Mouse (Mus musculus): ENCODE data around the gene Tmub2.

Tmub2 gene

DNA sequence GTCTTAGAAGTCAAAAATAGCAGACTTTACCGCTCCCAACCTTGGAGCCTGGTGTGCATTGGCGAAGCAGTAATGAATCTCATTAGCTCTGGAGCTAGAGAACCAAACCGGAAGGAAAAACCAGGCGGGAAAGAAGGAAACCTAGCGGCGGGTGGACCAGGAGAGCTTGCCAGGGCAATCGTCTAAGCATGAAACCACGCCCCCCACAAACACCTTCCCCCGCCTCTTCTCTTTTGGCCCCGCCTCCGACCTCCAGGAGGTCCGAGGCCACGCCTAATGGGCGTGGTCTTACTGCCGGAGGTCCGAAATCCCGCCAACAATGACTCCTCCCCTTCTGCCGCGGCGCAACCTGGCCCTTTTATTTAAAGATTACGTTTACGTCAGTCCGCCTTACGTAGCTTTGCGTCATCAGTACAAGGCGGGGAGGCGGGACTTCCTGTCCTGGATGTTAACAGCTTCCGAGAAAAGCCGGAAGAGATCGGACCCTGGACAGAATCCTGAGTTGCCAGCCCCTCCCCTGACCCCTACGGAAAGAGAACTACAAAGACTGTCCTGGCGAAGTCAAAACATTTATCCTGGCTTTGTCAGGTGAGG lies at the start of gene Tmub2:
Gene Tmub2, plus strand, starts transcription at position 431 of the 594 bp plus-strand sequence.
- DNase-seq = peak; percentile 98

DNA sequence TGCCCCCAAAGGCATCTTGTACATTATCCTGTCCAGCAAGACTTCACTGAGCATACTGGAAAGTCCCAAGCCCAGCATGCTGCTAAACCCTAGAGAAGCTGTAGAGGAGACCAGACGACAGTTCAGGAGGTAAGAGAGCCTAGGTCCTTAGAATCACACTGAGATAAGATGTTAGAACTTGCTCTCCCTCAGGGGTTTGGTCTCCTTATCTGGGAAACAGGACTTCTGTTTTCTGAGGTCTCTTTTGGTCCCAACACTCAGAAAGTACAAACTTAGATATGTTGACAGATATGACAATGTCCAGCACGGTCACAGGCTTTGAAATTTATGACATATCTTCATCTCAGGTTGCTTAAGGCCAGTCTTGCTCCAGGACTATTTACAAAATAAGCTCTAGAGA lies 48.7 kb upstream of the Tmub2 start:
- no peak for DNase-seq

DNA sequence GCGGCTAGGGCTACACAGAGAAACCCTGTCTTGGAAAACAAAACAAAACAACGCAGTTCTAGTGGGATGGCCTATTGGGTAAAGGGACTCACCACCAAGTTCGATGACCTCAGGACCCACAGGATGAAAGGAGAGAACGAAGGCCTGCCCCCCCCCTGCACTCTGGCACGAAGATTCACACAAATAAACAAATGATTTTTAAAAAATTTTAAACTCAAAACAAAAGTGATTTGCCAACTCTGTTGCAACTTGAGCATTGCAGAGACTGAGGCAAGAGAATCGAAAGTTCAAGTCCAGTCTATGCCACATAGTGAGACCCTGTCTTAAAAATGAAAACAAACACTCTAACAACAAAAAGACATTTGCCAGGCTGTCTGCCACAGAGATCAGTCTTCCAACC lies 44.1 kb upstream of the Tmub2 start:
- DNase-seq = no peak

DNA sequence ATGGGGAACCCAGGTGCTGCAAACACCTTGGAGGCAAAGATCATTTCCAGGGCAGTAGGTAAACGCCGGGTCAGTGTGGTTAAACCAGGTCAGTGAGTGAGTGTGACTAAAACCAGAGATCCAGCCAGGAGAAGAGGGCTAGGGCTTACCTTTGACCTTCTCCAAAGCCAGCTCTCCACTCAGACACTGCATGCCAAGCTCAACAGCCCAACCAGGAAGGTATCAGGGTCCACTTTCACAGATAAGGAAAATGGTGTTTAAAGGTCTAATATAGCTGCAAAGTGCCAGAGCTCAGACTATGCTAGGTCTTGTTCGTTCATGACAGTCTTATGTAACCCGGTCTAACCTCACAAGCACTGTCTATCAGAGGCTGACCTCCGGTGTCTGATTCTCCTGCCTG lies 43.5 kb upstream of the Tmub2 start:
- DNase-seq = no peak

DNA sequence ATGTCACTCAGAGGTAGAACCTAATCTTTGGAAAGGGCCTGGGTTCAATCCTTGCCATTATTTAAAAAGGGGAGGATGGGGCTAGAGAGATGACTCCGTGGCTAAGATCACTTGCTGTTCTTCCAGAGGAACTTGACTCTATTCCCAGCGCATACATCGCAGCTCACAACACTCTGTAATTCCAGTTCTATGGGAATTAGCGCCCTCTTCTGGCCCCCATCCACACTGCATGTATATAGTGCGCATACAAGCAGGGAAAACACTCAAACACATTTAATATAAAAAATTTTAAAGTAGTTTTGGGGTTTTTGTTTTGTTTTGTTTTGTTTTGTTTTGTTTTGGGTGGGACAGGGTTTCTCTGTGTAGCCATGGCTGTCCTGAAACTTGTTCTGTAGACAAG lies 42.9 kb upstream of the Tmub2 start:
- no peak for DNase-seq

DNA sequence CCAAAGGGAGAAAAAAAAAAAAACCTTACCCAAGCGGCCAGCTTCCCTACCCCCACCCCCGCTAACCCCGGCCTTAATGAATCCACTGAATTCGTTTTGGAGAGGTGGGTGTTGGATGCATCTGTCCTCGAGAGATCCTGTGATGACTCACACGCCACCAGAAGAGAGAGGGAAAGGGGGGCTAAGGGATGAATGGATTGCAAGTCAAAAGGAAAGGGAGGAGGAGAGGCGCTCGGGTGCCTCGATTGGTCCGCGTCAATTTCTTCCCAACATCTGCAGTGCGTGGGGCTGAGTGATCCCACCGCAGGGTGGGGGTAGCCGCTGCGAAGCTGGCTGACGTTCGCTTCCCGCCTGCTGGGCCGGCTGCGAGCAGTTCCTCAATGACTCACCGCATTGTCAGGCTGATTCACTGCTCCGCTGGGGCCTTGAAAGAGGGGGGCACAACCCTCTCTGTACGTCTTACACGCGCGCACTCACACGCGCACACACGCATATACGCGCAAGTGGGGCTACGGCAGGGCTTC lies 39.7 kb upstream of the Tmub2 start:
- peak; percentile 60 for DNase-seq

DNA sequence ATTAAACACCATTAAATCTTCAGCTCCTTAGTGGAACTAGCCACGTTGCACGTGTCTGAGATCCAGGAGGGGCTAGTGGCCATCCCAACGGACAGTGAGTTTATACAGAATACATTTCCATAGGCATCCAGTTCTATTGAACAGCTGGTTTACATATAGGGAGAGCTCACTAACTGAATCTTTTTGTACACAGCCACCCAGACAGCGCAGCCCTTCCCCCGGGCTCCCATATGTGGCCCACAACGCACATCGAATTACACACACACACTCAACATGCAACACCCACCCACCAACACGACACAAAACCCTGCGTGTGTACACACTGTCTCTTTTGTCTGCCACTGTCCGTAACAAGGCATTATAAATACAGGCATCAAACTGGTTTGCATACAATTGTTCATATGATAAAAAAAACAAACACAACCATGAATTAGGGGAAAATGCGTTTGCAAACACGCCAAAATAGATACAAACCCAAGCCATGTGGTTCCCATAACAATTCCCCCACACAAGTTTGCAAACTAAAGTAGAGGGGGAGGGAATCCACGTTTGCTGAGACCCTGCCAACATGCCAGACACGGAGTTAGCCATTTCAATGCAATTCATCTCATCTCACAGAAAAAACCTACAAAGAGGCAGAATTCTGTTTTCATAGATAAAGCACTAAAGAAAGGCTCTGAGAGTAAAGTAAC lies 39.0 kb upstream of the Tmub2 start:
- no peak for DNase-seq

DNA sequence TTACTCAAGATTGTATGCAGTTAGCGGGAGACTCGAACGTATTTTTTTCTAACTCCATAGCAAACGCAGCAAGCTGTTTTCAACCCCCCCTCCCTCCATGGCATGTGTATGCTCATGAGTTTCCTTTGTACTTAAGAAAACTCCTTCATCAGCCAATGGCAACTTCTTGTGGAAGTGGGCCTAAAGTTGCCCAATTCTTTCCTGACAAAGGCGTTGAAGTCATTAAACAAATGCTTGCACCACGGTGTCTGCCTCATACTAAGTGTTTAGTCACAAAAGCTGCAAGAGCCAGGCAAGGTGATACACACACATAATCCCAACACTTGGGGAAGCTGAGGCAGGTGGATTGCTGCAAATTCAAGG lies 38.5 kb upstream of the Tmub2 start:
- no peak for DNase-seq

DNA sequence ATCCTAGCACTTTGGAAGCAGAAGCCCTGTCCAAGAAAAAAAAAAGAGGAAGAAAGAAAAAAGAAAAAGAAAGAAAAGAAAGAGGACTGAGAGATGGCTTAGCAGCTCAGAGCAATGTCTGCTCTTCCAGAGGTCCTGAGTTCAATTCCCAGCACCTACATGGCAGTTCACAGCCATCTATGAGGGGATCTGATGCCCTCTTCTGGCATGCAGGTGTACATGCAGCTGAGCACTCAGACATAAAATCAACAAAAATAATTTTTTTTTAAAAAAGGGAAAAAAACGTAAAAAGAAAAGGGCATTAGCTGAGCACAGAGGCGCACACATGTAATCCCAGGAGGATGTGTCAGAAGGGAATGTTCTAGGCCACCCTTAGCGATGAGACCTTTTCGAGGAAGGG lies 37.9 kb upstream of the Tmub2 start:
- no peak for DNase-seq

DNA sequence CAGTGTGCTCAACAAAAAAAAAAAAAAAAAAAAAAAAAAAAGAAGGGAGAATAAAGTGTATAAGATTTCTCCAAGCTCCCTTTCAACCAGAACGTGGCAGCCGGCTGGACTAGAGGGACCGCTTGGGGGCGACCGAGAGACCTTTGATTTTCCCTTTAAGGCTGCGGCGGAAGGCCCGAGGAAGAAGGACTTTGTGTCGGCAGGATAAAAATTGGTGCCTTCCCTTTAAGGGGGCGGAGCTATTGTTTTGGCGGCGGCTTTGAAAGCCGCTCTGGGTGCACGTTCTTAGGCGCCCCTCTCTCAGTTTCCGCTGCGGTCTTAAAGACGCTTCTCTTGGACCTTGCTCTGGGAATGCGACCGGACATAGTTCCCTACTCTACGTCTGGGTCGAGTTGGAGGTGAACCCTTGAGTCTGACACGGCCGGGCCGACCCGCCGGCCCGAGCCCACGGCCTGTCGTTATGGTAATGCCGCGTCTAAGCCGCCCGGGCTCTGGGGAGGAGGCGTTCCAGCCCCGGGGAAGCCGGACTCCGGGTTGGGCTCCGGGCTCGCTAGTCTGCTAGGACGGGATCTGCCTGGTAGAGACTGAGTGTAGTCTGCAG lies 36.0 kb upstream of the Tmub2 start, which contains the start of gene BC030867:
Gene BC030867, plus strand, starts transcription at position 253 of the 601 bp plus-strand sequence.
- peak; percentile 96 for DNase-seq

DNA sequence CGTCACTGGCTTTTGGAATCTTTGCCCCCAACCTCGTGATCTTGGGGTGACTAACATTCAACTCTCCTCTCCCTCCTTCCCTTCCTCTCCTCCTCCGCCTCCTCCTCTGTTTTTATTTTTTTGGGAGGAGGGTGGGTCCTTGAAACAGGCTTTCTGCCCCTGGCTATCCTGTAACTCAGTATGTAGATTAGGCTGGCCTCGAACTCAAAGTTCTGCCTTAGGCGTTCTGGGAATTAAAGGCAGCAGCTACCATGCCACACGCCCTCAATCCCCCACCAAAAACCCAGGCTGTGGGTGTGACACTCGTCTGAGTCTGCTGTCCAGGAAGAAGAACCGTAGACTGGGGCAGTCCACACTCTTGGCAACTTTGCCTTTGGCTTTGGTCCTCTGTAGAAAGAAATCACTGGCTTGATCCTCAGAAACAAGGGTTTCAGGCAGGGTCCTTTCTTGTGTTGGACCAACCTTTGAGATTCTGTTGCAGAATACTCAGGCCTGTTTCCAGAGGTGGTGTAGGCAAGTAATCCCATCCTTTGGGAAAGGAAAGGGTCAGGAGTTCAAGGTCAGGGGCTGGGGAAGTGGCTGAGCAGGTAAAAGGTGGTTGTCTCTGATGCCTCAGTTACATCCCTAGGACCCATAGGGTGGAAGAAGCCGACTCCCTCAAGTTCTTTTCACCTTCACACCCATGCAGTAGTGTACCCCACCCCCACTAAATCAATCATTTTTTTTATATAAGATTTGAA lies 35.2 kb upstream of the Tmub2 start:
- no peak for DNase-seq

DNA sequence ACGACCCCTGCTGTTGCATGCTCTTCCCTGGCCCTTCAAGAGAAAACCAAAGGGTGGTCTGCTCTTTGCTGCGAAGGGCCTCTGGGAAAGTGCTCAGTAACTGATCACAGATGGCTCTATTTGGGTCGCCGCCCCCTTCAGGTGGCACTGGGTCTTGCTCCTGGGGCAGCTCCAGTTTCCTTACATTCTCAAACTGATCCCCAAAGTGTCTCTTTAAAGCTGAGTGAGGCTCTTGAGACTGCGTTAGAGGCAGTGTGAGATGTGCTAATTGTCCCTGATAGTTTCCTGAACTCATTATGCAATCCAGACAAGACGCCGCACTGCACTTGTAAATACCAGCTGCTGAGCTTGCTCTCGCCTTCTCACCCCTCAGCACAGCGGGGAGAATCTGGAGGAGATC lies 27.2 kb upstream of the Tmub2 start:
- peak; percentile 53 for DNase-seq

DNA sequence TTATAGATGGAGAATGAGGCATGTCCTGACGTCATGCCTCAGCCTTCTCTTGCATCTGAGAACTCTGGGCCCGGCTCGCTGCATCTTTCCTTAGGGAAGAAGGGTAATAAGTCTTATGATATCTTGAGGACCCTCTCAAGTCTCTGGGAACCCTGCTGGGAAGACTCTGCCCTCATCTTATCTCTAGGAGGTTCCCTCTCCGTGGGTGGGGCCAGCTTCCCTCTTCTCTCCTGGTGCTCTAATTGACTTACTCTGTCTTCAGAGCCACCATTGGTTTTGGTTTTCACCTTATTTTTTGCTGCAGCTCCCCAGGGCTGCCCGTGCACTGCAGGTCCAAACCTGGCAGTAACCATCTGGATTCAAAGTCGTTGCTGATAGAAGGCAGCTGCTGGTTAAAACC lies 26.6 kb upstream of the Tmub2 start:
- DNase-seq = no peak

DNA sequence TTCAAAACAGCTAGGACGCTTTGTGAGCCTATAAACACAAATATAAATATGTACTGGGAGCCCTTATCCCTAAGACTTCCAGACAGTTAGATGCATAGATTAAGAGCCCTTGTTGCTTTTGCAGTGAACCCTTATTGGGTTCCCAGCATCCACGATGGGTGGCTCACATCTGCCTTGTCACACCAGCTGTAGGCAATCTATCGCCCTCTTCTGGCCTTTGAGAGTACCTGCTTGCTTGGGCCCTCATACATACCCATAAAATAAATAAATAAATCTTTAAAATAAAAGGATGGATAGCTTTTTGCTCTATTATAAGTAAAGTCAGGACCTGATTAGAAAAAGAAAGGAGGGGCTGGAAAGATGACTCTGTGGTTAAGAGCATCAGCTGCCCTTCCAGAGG lies 26.2 kb upstream of the Tmub2 start:
- no peak for DNase-seq

DNA sequence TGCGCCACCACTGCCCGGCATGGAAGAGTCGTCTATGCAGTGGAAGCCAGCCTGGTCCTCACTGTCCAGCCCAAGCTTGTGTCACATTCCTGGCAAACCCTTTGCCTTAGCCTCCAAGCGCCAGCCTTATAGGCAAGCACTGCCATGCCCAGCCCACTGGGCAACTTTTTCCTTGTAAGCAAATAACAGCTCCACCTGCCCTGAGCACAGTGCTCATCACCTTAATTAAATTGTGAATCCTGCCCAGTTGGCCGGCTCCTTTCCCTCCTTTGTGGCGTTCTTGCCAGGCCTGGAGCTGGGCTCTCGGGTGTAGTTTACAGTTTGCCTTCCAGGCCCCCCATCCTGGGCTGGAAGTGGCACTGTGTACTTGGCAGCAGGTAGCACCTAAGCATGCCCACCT lies 21.5 kb upstream of the Tmub2 start:
- DNase-seq = no peak

DNA sequence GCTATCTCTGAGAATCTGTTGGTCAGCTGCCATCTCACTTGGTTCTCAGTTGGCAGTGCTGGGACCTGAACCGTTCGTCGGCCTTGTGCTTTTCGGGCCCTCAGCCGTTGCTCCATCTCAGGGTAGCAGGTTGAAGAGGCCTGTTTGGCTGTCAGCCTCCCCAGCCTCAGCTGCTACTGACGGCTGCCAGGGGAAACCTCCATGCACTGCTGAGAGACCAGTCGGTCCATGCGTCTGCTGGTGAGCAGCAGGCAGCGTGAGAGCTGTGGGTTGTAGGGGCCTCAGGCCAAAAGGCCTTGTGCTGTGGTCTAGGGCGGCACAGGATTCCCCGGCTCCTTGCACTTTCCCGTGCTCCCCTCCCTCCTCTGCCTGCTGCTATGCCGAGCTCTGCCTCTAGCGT lies 18.9 kb upstream of the Tmub2 start:
- DNase-seq = no peak

DNA sequence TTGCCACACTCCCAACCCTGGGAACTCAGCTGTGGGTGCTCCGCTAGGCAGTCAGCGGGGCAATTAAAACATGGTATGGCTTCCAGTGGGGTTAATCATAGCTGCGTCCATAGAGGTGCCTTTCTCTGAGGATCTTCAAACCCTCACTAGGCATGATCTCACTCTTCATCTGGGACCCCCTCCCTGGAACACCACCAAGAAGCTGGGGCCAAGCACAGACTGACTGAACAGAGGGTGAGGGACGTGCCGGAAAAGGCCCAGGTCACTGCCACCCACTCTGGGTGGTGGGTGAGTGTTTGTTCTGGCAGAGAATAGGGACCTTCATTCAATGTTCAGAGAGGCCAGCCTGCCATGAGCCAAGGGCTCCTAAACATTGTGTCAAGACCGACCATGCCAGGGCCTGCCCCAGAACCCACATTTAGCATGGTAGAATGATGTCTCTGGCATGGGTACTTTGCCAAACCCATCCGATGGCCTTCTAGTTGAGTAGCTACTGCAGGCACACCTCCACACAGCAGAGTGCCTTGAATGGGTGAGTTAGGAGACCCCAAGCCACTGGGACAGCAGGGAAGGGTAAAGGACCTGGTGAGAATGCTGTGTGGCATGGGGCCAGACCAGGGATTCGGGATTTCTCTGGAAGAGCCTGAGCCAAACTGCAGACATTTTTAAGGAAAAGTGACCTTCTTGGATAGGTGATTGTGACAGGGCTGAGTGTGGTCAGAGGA lies 17.9 kb upstream of the Tmub2 start:
- DNase-seq = no peak

DNA sequence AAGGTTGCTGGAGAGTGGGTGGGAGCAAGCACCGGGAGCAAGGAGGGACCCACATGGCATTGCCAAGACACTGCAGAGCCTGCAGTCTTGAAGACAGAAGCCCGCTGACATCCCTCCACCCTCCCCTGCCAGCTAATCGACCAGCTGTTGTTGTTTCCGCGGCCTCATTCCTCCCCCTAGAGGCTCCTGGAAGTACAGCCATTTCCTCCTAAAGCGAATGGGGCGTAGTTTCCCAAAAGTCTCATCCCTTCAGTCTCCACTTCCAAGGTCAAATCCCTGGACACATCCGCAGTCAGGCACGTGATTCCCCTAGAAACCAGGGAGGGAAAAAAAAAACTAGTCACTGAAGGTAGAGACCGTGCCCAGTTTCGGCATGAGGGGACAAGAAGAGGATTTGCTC lies 17.3 kb upstream of the Tmub2 start:
- peak; percentile 90 for DNase-seq

DNA sequence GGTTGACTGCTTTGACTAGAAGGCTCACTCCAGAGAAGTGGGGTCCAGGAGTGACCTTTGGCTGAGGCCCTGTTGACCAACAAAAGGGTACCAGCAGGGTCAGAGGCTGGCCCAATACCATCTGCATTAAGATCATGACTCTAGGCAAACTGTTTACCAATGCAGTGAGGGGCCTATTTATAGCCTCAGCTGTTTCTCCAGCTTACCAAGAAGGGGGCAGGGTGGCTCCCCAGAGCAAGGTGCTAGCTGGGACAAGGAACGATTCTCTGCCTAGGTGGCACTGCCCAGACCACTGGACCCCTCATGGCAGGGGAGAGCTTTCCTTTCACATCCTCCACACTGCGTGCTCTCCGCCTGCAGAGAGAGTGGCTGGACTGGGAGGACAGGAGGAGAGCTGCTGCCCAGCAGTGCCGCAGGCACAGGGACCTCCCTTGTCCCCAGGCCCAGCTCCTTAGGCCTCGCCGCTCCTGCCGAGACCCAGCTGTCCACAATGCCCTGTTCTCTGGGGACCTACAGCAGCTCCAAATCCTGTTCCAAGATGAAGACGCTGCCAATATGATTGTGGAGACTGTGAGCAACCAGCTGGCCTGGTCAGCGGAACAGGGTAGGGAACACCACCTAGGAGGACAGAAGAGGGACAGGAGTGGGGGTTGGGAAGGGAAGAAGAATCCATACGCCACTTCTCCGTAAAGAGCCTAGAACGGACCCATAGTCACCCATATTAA lies 16.0 kb upstream of the Tmub2 start, which contains the start of gene Asb16:
Gene Asb16, plus strand, starts transcription at position 224 of the 725 bp plus-strand sequence.
- no peak for DNase-seq

DNA sequence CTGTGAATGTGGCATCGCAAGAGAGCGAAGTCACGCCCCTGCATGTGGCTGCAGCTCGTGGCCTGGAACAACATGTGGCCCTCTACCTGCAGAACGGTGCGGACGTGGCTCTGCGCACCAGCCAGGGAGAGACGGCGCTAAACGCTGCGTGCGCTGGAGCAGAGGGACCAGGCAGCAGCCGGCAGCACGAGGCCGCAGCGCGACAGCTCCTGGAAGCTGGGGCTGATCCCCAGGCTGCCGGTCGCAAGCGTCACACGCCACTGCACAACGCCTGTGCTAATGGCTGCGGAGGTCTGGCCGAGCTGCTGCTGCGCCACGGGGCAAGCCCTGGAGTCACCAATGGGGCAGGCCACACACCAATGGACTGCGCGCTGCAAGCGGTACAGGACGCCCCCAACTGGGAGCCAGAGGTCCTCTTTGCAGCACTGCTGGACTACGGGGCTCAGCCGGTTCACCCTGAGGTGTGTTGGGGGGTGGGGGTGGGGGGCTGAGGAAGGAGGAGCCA lies 8.3 kb upstream of the Tmub2 start:
- DNase-seq = peak; percentile 45

DNA sequence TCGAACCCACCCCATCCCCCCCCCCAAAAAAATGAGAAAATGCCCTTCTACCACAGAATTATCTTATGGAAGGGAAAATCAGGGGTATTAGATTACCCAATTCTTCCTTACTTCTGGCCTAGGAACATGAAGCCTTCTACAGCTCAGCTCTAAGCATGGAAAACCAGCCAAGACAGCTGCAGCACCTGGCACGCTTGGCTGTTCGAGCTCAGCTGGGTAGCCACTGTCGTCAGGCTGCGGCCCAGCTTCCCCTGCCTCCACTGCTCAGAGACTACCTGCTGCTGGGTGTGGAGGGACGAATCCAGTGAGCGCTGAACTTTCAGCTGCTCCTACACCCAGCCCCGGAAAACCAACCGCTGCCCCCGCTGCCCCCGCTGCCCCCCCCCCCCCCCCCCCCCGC lies 7.0 kb upstream of the Tmub2 start:
- DNase-seq = no peak

DNA sequence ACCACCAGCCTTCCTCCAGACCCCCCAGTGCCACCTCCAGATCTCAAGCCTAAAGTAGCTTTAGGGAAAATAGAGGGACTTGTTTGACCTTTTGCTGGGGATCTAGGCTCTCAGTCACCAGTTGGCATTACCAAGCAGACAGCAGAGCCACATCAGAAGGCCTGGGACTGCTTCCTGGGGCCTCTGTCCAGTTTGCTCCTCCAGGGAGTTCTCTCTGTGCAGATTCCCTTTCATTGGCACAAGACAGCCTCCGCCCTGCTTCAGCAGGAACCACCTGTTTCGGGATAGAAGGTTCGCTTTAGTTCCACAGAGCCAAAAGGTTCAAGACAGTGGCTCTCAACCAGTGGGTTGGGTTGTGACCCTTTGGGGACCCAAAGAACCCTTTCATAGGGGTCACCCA lies 5.1 kb upstream of the Tmub2 start:
- no peak for DNase-seq
